Mouse (Mus musculus): ENCODE results near the gene Alpk1.

Alpk1 gene

DNA sequence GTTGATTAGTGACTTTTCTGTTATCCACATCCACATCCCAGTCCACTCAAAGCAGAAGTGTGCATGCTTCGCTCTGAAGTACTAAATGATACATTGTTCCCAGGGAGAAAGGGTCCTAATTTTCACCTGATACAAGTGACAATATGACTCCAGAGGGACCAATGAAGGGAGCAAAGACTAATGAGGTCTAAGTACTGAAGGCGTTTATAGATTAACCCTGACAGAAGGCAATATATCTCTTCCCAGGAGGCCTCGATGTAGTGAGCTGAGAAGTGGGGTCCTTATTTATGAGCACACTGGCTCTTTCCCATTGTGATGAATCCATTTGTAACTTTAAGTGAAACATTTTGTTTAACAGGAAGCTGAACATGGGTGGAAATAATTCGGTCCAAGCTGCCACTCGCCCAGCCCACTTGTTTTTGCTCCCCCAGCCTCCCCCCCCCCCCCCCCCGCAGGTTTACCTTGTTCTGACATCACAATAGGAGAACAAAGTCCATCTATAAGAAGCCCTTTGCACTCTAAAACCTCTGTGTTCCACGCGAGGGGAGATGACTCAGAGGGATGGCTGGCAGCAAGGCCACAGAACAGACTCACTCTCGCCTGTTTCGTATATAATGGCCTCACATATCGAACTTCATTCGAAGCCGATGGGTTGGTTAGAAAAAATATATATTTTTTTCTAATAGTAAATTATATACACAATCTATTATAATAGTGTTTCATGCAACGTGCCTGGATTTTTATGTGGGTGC is 36.5 kb downstream of the Alpk1 start:
- no peak for DNase-seq (ENCODE audit: low spot score in 2 of 2)

- DNase-seq (ENCODE audit: low spot score in 2 of 2): no peak
Observed at GRCm38 (mm10) chr3:127741473-127741872, 38.9 kb downstream of the Alpk1 start.

GRCm38 (mm10) chr3:127737876-127738275 is 42.5 kb downstream of the Alpk1 start:
- no peak for DNase-seq (ENCODE audit: low spot score in 2 of 2)

DNA sequence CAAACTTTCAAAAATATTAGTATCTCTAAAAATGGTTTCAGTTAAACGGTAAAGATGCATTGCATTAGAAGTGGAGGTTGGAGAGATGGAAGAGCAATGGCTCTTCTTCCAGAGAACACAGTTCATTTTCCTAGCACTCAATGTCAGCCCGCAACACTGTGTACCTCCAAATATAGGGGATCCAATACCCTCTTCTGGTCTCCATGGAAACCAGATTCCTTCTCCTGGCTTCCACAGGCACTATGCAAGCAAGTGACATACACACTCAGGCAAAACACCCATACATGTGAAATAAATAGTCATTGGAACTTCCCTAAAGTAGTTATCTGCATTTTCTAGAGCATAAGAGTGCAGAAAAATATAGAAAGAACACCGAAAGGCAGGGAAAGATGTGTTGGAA is 44.9 kb downstream of the Alpk1 start:
- no peak for DNase-seq (ENCODE audit: low spot score in 2 of 2)

DNA sequence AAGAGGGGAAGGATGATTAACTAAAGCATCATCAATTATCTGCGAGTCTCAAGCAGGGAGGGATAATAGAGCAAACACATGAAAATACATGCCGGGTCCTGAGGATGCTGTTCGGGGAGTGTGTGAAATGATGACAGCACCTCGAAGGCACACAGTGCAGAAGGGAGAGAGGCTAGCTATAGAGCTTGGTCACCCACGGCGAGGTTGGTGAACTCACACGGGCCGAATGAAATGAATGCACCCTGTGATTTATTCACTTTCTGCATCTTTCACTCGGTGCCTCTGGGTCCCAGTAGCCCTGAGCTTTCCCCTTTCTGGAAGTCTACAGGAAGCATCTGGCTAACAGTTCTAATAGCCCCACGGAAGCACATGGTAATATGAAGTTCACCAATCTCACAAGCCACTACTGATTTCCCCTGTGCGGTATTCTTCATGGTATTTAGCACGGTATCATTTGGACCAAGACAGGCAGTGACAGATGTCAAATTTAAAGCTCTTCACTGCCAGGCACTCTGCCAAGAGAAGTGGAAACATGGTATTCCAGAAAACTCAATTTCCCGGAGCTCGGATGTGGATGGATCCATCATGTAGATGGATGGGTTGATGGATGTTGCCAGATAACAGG is 50.7 kb downstream of the Alpk1 start:
- DNase-seq (ENCODE audit: low spot score in 2 of 2): no peak

- DNase-seq (ENCODE audit: low spot score in 2 of 2): no peak
Observed at GRCm38 (mm10) chr3:127728851-127729512, 51.3 kb downstream of the Alpk1 start.

- DNase-seq (ENCODE audit: low spot score in 2 of 2): no peak
Observed at GRCm38 (mm10) chr3:127728046-127728445, 52.3 kb downstream of the Alpk1 start.

- DNase-seq (ENCODE audit: low spot score in 2 of 2): no peak
Observed at GRCm38 (mm10) chr3:127720948-127721347, 59.4 kb downstream of the Alpk1 start.

DNA sequence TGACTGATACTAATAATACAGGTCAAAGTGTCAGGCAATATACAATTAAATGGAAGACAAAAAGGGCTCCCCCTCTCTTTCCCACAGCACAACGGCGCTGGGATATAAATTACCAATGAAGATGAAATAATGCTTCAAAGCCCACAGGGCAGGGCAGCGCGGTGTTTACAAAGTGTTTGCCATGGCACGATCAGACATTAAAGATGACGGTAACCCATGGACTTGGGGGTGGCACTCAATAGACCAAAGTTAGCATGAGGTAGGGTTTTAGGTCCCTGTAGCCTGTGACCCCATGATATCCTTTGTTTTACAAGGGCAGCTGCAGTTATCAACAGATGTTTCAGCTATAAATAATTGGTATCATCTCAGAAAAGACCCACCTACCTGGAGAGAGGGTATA is 60.3 kb downstream of the Alpk1 start:
- DNase-seq (ENCODE audit: low spot score in 2 of 2): no peak

DNA sequence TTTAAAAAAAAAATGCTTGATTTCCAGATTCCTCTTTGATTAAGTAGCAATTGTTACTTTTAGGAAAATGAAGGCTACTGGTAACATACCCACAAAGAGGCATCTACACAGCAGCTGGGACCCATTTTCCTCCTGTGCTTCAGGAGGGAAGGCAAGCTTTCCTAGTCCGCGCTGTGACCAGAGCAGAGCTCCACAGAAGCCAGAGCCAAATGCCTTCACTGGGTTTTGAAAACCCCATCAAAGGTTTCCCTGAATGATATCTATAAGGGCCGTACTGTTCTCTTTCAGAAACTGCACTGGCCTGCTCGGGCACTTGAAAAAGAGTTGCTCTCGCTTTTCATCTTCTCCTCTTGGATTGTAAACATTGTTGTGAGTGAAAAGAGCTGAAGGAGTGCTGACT is 60.7 kb downstream of the Alpk1 start:
- DNase-seq (ENCODE audit: low spot score in 2 of 2): no peak

DNA sequence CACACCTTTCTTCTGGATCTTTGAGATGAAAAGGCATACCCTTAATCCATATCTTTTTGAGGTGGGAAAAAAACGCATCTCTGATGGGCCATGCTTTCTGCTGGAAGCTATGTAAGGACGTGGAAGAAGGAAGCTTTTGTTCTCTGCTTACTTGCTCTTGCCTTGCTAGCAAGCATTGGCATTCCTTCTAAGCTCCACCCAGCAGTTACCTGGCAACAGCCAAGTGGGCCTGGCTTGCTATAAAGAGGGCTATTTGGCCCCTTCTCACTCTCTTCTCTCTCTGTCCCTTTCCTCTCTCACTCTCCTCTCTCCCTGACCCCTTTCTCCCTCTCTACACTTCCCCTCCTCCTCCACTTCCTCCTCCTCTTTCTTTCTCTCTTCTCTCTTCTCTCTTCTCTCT is 63.6 kb downstream of the Alpk1 start:
- no peak for DNase-seq (ENCODE audit: low spot score in 2 of 2)

DNA sequence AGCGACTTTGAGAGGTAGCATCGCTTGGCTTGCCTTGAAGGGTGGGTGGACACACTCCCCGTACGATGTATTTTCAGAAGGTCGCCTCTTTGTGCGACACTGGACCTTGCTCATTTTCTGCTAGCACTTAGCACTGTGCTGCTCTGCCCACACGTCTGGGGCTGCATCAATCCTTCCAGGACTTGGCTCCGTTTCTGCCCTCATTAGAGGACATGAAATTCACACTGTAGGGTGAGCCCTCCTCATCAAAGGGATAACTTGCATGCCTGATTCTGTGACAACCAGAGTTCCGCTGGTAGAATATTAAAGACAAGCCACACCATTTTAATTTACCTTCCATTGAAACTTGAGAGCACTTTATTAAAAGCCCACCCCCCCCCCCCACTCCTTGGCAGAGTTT is 67.2 kb downstream of the Alpk1 start:
- no peak for DNase-seq (ENCODE audit: low spot score in 2 of 2)

GRCm38 (mm10) chr3:127711536-127711935 is 68.8 kb downstream of the Alpk1 start:
- no peak for DNase-seq (ENCODE audit: low spot score in 2 of 2)

GRCm38 (mm10) chr3:127707089-127707485 is 73.2 kb downstream of the Alpk1 start:
- DNase-seq (ENCODE audit: low spot score in 2 of 2): no peak

GRCm38 (mm10) chr3:127706445-127707088 is 73.8 kb downstream of the Alpk1 start:
- no peak for DNase-seq (ENCODE audit: low spot score in 2 of 2)

DNA sequence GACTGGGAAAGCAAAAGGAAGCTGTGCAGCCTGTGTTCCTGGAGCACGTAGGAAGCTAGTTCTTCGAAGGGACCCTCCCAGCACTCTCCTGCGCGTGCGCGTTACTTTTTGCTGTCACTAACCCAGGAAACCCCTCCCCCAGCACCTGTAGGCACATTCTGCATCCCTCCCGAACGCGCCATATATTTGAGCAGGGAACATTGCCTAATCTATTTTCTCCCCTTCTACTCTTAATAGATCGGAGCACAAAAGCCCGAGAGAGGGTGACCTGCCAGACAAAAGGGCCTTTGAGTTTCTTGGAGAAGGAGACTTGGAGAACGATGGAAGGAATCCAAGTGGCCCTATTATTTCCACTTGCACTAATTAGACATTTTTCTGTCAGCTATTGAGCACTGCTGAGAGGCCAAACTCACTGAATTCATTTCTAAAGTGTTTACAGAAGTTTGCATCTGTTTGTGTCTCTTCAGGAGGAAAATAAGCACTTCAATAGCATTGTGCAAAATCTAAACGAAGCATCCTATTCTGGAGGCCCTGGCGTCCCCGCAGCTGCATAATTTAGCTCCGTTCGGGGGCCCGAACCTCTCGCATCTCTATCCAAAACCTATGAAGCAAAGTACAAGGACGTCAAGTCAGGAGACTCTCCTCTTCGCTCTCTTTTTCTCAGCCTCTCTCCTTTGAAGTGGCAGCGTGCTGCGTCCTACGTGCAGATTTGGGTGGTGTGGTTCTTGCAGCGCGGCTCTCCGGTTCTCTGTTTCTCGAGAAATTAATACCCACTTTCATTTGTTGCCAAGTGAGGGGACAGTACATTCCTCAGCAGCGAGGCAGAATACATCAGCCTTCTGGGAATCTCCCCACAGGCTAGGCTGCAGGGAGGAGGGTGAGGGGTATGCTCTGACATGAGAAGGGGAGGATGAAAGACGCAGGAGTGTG is 74.5 kb downstream of the Alpk1 start:
- peak in 1 of 2 experiments; percentile 14 for DNase-seq (ENCODE audit: low spot score in 2 of 2)

- no peak for DNase-seq (ENCODE audit: low spot score in 2 of 2)
Observed at GRCm38 (mm10) chr3:127705139-127705514, 75.2 kb downstream of the Alpk1 start.

DNA sequence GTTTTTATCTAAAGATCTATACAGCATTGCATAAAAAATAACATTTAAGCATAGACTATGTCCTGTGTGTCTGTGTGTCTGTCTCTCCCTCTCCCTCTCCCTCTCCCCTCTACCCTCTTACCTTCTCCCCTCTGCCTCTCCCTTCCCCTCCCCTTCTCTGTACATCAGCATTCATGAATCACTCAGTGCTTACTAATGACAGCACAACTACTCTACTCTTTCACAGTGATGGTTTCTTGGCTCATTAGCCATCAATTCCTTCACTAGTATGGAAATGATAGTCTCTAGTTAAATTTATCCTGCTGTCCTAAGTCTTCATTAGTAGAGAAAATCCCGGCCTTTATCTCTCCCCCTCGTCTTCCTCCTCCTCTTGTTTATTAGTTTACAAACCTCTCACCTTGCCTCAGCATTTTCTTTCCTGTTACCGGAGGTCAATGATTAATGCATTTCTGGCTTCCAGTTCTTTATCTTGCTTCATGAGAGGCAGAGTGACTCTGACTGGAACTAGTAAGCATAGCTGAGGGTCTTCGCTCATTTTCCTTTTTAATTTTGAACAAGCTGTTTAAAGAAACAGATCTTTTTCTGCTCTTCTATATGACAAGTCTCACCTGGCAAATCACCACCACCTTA is 79.0 kb downstream of the Alpk1 start:
- no peak for DNase-seq (ENCODE audit: low spot score in 2 of 2)

GRCm38 (mm10) chr3:127698636-127699035 is 81.7 kb downstream of the Alpk1 start:
- DNase-seq (ENCODE audit: low spot score in 2 of 2): no peak

DNA sequence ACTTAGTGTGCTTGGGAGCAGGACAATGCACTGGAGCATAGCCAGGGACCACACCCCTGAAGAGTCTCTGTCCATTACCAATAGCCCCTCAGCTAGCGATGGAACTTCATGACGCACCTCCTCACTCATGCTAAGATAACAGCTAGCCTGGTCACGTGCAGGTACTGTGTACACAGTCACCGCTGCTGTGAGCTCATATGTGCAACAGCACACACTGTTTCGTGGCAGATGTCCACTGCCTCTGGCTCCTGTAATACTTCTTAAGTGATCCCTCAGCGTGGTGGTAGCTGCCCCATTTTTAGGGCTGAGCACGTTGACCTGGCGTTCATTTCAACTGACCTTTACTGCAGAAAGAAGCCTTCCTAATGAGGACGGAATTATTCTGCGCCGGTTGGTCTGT is 83.8 kb downstream of the Alpk1 start:
- DNase-seq (ENCODE audit: low spot score in 2 of 2): no peak

All from thymus, postnatal 10 days (tissue).